Mouse (Mus musculus): ENCODE data around the gene Gpat2. TPM values are rescaled to one million over a fixed set of nuclear protein-coding genes. Genes with fewer than 3 reads are reported as not detected.

Gpat2 gene
- total RNA-seq, 2 experiments from 2014 or later: 0.29 to 0.37 TPM

- Histone ChIP-seq H3K4me3 (peak overlapping the region; percentile 39), H3K27ac (no peak overlapping the region)
- no peak for TF ChIP-seq CTCF (IDR thresholded peaks at IDR 0.05)
- DNase-seq (ENCODE audit: extremely low spot score in 1 of 2, low spot score in 2 of 2): no peak
- intact Hi-C loops (cut with DNase I): no loop called here
These were observed 57.0 kb downstream of the Gpat2 start for GRCm38 (mm10) chr2:127481841-127482532.

GRCm38 (mm10) chr2:127482533-127482911 lies 57.5 kb downstream of the Gpat2 start:
- Histone ChIP-seq H3K4me3 (peak overlapping the region; percentile 39), H3K27ac (no peak overlapping the region)
- intact Hi-C loops (cut with DNase I): no loop called here
- DNase-seq (ENCODE audit: extremely low spot score in 1 of 2, low spot score in 2 of 2): peak; percentile 47 to 59
- TF ChIP-seq CTCF (IDR thresholded peaks at IDR 0.05): no peak

- peak overlapping the region; percentile 39 for H3K4me3 ChIP-seq
- no peak for TF ChIP-seq CTCF (IDR thresholded peaks at IDR 0.05)
- no peak overlapping the region for H3K27ac ChIP-seq
- intact Hi-C loops (cut with DNase I): no loop called here
- DNase-seq (ENCODE audit: extremely low spot score in 1 of 2, low spot score in 2 of 2): no peak
These were observed 58.0 kb downstream of the Gpat2 start for GRCm38 (mm10) chr2:127483001-127483400.

GRCm38 (mm10) chr2:127484476-127485170 lies 59.6 kb downstream of the Gpat2 start:
- TF ChIP-seq CTCF (IDR thresholded peaks at IDR 0.05): no peak
- Histone ChIP-seq H3K4me3 (no peak overlapping the region), H3K27ac (no peak overlapping the region)
- peak in 1 of 2 experiments; percentile 51 for DNase-seq (ENCODE audit: extremely low spot score in 1 of 2, low spot score in 2 of 2)
- intact Hi-C loops (cut with DNase I): no loop called here

Other genes with a start within 250 kb of the Gpat2 start
- gene 1810024B03Rik, start 216.9 kb upstream of the Gpat2 start, total RNA-seq (2021): under 1 TPM; 0.66 to 0.94 TPM
- 10 to 100 TPM; 87.1 to 94.9 TPM for gene Snrnp200, start 216.8 kb upstream of the Gpat2 start, total RNA-seq (2021)
- 10 to 100 TPM; 72.6 to 75.7 TPM for gene Ciao1, start 177.4 kb upstream of the Gpat2 start, total RNA-seq (2021)
- 10 to 100 TPM; 75.5 to 76.9 TPM for gene Tmem127, start 177.3 kb upstream of the Gpat2 start, total RNA-seq (2021)
- gene Stard7, start 155.0 kb upstream of the Gpat2 start, total RNA-seq (2021): 100 to 1,000 TPM in 1 of 2 experiments, 10 to 100 TPM in 1; 98.6 to 114 TPM
- gene Dusp2, start 89.0 kb upstream of the Gpat2 start, total RNA-seq (2021): 1 to 10 TPM; 2.4 to 3.5 TPM
- gene Astl, start 86.6 kb upstream of the Gpat2 start, total RNA-seq (2021): not detected
- gene Adra2b, start 62.0 kb upstream of the Gpat2 start, total RNA-seq (2021): under 1 TPM; 0.32 to 0.54 TPM
- 10 to 100 TPM; 15.9 to 20.5 TPM for gene Fahd2a, start 19.4 kb downstream of the Gpat2 start, total RNA-seq (2021)
- 100 to 1,000 TPM; 114 to 126 TPM for gene Kcnip3, start 96.9 kb downstream of the Gpat2 start, total RNA-seq (2021)
- 1 to 10 TPM in 1 of 2 experiments, under 1 TPM in 1; 0.16 to 1.2 TPM for gene Prom2, start 116.3 kb downstream of the Gpat2 start, total RNA-seq (2021)
- 1 to 10 TPM; 6.3 to 8.1 TPM for gene Zfp661, start 161.9 kb downstream of the Gpat2 start, total RNA-seq (2021)
- 10 to 100 TPM; 82.1 to 94.5 TPM for gene Mrps5, start 162.0 kb downstream of the Gpat2 start, total RNA-seq (2021)
- gene Mal, start 231.5 kb downstream of the Gpat2 start, total RNA-seq (2021): 10 to 100 TPM; 59.8 to 65.0 TPM